Mouse (Mus musculus) CD4-positive helper T cell, adult 2 months (primary cell): ENCODE data around the gene Elavl2.

Source experiments
- DNase-seq: peaks from one replicate; pipeline ENCODE4 v3.0.0-alpha.2; 2012; ENCODE audit warnings: low read depth, missing footprints, low spot score

Gene Elavl2

DNA sequence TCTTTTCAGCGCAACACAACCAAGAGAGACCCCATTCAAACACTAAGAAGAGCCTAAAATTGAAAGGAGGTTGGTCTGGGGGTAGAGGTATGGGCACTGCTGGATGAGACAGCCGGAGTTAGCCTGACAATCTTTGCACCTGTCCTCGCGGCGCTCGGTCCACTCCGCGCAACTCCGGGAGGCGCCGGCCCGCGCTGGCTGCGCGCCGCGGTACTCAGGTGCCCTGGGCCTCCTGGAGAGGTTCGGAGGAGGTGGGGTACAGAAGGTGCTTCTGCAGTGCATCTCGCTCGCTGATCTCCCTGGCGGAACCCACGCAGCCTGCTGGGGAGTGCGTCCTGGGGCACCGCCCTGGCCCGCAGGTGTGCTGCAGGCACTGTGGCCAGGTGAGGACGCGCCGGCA lies at the start of gene Elavl2:
Elavl2 (minus strand) TSS at position 363 of the 400 bp plus-strand sequence.
- DNase-seq: no peak

DNA sequence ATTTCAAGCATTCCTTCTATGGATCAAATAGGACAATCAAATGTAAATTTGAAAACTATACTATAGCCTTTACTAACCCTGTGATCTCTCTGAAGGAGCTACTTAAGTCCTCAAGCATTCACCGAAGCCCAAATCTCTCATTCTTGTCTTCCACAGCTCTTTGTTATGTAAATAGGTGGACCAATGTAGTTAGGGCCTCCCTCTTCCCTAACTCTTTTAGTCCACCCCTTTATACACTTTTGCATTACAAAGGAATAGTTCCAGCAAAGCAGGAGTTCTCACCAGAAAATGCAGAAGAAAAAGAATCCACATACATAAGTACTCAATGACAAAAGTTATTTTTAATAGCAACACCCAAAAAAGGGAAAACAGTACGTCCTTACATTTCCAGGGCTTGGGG lies 47.3 kb upstream of the Elavl2 start:
- DNase-seq: no peak

DNA sequence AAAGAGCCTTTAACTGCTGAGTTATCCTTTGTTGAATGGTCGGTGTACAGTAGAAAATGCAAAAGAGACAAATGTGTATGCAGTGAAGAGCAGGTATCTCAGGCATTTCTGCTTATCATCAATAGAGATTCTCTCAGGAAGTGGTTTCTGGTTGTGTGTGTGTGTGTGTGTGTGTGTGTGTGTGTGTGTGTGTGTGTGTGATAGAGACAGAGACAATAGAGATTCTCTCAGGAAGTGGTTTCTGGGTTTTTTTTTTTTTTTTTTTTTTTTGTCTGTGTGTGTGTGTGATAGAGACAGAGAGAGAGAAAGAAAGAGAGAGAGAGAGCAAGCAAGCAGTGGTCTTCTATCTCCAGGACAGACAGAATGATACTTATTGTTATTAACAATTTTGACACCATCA lies 15.0 kb upstream of the Elavl2 start:
- DNase-seq: no peak

DNA sequence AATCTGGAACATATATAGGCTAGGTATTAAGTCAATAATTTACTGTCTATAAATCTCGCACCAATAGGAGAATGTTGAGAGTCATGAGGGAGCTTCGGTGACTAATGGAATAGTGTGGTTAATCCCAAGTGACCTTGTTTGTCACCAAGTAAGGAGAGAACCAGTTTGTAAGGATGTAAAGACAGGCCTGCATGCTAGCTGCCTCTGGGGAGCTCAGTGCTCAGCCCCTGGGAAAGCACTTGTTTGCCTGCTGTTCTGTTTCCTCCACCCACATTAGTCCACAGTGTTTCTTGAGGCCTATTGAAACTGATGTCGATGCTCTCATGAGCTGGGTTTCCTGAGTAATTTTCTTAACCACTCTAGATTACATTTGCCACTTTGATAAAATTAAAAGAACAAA lies 4.5 kb upstream of the Elavl2 start:
- no peak for DNase-seq

DNA sequence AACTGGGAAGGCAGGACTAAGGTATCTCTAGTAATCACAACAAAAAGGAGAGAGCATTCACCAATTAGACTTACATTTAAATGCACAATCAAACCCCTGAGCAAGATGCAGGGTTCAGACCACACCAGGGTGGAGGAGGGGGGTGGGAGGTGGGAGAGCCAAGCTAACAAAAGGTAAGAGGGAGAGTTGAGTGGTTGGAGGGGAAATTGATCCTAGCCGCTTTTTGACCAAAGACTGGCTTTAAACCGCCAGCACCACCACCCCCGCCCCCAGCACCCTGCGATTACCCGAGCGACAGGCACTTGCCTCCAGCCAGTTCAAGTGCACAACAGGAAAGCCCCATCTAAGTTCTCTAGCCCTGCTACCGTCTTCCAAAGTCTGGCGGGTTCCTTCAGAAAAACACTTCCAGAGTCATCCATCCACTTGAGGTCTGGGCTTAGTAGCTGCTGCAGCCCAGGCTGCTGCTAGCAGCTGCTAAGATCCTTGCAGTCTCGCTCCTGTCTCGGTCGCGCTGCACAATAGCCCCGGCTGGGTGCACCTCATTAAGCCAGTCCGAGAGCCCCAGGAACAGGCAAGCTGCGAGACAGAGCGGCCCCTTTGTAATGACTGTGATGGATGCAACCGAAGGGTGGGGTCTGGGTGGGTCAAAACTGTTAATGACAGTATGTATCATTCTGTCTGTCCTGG lies 932 bp downstream of the Elavl2 start:
- no peak for DNase-seq

DNA sequence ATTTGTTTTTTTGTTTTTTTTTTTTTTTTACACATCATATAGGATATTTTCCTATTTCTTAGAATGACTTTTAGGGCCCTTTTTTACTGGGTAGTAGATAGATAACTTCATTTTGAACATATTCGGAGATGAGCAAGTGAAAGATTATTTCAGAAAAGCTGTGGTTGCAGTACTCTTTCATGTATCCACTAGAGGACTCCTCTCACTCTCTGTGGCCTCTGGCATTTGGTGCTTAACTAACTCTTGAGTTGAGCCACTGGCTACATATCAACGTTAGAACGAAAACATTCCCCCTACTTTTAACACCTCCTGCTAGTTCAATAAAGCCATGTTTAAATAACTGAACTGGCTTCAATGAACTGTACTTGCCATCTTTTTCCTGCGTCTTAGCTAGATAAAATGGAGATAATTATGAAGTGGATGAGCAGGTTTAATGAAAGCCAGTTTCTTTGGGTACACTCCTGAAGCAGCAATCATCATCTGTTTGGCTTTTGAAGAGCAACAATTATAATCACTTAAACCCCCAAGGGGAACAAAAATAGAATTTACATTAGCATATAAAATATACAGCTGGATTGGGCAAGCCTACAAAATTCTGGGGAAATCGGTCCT lies 8.5 kb downstream of the Elavl2 start:
- no peak for DNase-seq

DNA sequence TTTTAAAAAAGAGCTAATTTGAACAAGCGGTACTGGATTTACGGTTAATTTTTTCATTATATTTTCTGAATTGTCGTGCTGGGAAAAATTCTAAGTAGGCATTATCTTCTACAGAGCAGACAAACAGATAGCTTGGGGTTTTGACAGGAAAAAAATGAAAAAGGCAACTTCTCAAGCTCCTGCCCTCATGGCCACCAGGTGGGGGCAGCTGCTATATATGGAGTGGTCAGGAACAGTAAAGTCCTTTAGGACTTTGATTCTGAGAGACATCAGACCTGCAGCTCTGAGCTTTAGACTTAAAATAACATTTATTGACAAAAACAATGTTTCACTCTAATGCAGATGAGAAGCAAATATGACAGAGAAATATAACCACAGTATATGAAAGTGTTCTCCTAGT lies 12.9 kb downstream of the Elavl2 start:
- DNase-seq: no peak

DNA sequence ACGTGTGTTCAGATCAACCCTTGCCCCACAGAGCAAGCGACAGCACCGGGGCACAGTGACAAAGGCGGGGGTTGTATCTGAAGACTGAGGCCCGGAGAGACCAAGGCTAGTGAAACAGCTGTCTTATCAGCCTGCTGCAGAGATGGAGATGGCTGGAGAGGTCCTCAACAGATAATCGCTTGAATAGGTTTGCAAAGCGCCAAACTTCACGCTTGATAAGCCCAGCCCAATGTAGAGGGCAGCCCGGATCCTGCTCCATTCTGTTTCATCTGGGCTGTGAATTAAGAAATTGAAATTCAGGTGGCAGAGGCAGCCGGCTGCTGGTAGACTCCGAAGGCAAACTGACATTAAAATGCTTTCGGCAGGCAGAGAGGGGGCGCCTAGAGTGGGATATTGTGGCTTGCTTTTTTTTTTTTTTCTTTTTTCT lies 19.4 kb downstream of the Elavl2 start:
- no peak for DNase-seq

DNA sequence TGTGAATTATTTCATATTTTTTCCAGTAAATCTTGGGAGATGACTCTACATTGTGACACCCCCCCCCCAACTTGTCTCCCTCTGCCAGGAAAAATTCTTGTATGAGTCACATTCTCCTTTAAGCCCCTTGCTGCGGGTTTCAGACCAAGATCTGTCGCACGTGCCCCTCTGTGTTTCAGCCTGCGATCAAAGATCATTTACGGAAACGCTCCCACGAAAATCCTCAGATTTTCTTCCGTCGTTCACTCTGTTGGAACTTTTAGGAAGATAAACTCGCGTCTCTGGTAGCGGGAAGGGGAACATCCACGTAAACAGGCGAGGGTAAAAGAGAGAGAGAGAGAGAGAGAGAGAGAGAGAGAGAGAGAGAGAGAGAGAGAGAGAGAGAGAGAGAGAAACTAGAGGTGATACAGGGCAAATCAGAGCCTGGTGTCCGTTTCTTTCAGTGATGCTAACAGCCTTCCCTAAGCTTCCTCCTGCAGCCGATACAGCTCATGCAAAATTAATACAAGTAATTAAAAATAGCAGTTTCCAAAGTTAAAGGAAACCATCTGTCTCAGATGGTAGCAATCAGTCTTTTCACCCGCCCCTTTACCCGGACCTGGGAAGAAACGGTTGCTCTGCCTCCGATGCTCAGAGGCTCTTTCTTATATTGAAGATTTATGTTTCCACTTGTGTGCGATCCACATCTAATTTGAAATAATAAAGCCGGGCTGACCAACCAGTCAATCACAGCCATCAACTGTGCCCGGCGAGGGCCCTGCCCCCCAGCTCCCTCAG lies 20.1 kb downstream of the Elavl2 start:
- DNase-seq: no peak

DNA sequence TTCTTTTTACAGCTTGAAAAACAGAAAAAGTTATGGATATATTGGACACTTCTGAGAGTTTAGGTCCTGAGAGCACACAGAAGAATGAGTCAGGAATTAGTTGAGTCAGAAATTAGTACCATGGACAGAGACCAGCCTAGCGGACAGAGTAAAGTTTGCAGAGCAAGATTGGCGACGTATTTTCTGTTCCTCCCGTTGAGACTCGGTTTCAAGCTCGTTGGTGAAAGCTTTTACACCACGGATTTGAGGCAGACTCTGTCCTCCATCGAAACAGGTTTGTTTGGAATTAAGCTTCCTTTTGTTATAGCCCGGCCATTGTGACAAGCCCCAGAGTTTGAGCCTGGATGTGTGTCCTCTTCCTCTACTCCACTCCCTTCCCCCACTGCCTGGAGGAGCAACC lies 21.0 kb downstream of the Elavl2 start:
- no peak for DNase-seq

DNA sequence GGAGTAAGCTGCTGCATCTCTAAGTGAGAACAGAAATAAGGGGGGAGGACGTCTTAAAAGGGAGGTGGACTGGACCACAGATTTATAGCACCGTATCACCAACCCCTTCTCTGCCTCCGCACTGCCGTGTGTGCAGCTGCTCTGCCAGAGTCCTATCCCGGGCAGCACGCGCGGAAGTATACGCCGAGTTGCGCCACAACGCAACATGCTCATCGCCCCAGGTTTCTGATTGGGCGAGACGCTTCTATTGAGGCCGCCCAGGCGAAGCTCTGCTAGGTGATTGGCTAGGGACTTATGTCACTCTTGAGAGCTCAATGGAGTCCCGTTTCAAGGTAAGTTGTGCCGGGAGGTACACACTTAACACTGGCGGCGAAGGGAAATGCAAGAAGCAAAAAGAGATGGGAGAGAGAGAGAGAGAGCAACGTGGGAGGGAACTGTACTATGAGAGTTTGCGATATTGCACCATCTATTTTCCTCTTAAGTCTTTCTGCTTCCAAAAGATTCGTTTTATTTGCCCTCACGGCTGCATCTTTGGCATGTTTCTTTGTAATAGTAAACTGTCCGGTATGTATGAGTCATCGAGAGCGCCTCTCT lies 24.2 kb downstream of the Elavl2 start:
- peak; percentile 57 for DNase-seq

DNA sequence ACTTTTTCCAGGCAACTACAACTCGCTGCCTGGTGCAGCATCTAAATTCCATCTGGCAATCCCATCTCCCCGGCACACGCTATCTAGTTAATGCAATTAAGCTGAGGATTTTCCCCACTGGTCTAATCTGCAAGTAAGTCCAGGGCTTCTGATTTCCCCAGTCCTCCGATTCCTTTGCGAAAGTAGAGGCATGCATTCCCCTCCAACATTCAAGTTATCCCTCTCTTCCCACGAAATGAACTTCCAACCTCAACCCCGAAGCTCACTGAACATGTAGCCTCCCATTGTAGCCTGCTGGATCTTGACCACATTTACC lies 25.3 kb downstream of the Elavl2 start:
- no peak for DNase-seq

DNA sequence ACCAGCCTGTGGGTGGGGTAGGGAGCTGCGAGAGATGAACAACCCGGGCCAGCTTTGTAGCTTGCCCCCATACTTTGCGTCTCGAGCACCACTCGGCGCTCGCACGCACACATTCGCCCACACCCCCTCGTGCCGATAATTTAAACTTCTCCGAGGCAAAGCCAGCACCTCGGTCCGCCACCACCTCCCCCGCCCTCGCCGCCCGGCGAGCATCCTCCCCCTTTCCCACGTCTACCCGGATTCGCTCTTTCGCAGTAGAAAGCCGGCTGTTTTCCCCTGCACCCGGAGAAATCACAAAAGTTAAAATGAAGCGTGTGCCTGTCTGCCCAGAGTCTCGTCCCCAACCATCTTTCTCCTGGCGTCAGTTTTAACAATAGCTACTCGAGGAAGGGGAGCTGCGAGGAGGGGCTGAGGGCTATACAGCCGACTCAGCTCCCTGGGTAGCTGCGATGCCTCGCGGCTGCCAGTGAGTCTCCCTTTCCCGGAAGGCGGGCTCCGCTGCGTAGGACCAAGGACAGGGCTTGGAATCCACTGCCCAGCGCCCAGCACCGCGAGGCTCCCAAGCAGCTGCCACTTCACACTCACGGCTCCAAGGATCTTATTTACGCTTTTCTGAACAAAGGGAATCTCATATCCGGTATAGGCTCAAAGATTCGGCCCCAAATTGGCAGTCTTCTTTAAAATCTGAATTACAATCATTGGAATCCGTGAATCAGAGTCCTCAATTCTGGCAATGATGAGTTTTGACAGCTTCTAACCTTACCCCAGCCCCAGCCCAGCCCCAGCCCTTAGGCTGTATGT lies 25.8 kb downstream of the Elavl2 start:
- DNase-seq: no peak

DNA sequence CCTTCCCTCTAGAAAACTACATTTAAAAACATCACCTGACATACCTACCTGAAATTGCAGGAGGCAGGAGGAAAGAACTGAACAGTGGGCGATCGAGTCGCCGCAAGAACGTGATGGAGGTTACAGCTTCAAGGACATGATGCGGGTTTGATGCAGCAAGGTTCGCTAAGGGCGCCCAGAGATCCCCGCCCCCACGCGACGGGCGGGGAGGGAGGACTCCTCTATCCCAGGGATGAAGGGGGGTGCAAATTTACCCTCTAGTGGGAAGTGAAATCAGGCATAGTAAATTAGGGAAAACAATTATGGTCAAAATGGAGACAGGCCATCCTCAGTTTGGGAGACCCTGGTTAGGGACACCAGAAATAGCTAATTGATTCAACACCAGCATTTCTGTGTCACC lies 27.7 kb downstream of the Elavl2 start:
- no peak for DNase-seq

DNA sequence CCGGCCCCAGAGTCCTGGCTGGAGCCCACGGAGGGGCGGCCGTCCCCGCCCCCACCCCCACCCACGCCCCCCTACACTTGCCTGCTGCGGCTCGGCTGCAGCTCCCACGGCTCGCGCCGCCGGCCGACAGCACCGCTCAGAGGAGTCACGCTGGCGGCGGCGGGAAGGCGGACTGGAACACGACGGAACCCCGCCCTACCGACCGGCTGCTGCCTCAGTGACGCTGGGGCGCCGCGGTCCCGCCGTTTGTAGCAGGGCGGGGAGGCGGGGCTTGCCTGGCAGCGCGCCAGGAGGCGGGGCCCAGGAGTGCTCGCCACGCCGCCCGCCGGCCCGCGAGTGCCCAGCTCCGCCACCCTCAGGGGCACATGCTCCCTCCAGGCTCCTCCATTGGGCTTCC lies 28.8 kb downstream of the Elavl2 start:
- DNase-seq: no peak

DNA sequence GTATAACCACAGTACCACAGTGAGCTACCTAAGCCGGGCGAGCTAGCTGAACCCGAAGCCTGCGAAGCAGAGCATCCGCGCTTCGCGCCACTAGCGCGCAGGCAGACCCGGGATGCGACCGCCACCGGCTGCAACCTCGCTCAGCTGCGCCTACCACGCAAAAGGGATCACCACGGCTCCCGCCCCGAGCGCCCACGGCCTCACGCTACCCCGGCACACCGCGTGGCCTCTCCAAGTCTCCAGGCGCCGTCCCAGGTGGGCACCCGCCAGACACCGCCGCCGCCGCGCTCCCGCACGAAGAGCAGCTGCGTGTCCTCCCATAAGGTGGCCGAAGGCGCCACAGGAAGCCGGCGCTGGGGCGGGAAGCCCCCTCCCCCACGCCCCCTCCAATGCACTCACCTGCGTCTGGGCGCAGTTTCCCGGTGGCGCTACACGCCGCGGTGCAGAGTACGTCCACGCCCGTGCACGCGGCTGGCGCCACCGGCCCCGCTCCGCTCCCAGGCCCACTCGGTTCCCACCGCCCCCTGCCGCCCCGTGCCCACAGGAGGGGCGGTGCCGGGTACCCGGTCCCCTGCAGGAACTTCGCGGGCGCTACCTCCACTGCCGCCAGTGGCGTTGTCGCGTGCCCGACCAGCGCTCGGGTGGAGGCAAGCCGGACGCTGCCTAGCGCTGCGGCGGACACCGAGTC lies 29.3 kb downstream of the Elavl2 start:
- DNase-seq: no peak

DNA sequence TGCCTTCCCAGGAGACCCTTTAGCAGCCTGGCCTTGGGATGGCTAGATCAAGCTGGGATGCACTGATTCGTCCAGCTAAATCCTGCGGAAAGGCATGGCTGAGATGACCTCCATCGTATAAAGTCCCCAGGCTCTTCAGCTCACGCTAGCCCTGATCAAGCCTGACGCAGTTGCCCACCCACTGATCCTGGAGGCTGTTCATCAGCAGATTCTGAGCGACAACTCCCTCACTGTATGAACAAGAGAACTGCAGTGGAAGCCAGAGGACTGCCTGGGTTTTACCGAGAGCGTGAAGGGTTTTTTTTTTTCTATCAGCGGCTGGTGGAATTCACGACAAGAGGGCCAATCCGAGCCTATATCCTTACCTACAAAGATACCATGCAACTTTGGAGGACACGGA lies 35.3 kb downstream of the Elavl2 start:
- no peak for DNase-seq

DNA sequence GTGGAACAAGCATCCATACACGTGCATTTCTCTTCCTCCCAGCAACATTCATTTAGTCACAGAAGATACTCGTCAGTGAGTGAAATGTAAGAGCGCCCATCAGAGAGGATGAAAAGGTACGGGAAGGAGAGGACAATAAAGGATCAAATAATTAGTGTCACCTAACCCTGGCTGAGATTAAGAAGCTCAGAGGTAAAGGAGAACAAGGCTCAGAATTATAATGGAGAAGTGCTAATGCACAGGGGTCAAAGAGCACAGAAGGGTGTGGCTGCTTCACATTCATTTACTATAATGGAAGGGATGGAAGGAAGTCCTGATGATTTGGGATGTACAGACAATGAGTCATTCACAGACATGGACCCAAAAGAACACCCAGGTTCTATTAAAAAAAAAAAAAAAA lies 36.6 kb downstream of the Elavl2 start:
- no peak for DNase-seq

DNA sequence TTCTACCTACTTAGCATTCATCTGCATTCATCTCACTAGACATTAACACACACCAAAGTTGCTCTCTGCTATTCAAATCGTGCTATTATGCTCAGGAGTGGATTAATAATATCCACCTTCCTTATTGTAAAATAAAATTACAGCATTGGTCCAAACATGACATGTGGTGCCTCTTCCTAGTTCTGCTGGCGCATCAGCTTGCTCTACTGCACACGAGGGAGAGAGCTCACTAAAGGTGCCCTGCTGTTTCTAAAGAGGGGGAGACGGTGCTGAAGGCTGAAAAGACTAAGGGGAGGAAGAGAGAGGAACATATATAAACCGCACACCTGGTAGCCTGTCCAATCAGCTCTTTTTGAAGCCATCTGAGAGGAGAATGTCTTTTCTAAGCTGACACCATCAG lies 38.1 kb downstream of the Elavl2 start:
- DNase-seq: no peak

DNA sequence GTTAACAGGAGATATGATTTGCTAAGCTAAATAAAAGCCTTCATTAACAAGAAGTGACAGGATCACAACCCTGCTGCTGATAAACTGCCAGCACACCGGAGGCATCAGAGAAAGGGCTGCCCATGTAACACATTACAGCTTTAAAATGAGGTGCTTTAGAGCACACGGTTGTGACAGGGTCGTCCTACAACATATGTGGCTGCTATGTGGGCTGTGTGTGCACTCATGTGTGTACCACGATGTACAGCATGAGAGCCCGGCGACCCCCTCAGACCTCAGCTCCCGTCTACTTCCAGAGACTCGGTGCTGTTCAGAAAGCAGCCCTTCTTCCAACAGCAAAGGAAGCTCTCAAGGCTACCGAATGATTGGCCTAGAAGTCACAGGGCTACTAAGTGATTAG lies 47.4 kb downstream of the Elavl2 start:
- DNase-seq: no peak

DNA sequence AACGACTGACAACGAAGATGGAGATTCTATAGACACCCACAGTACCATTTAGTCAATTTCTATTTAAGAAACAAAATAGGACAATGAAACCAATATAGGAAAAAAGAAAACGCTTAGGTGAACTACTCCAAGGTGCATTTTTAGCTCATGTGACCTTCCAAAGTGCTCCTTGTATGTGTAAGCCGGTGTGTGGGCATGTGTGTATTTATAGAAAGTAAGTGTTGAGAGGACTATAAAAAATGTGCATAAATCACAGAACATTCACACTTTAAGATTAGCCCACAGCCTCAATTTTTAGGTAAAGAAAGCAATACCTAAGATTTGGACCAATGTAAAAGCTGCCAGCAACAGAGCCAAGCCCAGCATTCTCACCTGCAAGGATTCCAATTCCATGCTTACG lies 51.0 kb downstream of the Elavl2 start:
- DNase-seq: no peak
